Mouse (Mus musculus) small intestine, adult 2 months (tissue): ENCODE data around the gene Serpinb6c. TPM values are rescaled to one million over a fixed set of nuclear protein-coding genes. Genes with fewer than 3 reads are reported as not detected.

ENCODE experiments used
- H3K27ac ChIP-seq: fragments of 200-500 bp; 2 replicates; pipeline ENCODE4 v1.5.1; 2012; ENCODE audit warnings: low read depth, low read length, control low read depth, inconsistent platforms; ENCODE audit not compliant: insufficient read depth
- H3K27me3 ChIP-seq: fragments of 200-500 bp; 2 replicates; pipeline ENCODE4 v1.6.1; 2012; ENCODE audit warnings: mild to moderate bottlenecking, moderate library complexity, low read length, inconsistent platforms; ENCODE audit not compliant: control insufficient read depth, insufficient read depth
- H3K36me3 ChIP-seq: fragments of 200-500 bp; 2 replicates; pipeline ENCODE4 v1.6.1; 2012; ENCODE audit warnings: mild to moderate bottlenecking, low read length, control low read depth, inconsistent platforms; ENCODE audit not compliant: control insufficient read depth, insufficient read depth
- H3K4me1 ChIP-seq: fragments of 200-500 bp; 2 replicates; pipeline ENCODE4 v1.6.1; 2012; ENCODE audit warnings: low read length, inconsistent platforms, mixed read lengths; ENCODE audit not compliant: control insufficient read depth, insufficient read depth, insufficient read length
- H3K4me3 ChIP-seq: fragments of 200-500 bp; 2 replicates; pipeline ENCODE4 v1.5.1; 2012; ENCODE audit warnings: low read depth, mild to moderate bottlenecking, control low read depth, inconsistent platforms, low read length, moderate library complexity
- CTCF ChIP-seq: fragments of 200-500 bp; IDR thresholded peaks from 2 replicates; pipeline ENCODE4 v1.5.1; 2012; ENCODE audit warnings: low read depth, mild to moderate bottlenecking, control low read depth, inconsistent platforms, low read length, moderate library complexity, mixed read lengths; ENCODE audit not compliant: insufficient replicate concordance, insufficient read length; ENCODE audit errors: extremely low read depth
- POLR2A ChIP-seq: fragments of 200-500 bp; IDR thresholded peaks from 2 replicates; pipeline ENCODE4 v1.6.1; 2012; ENCODE audit warnings: low read depth, mild to moderate bottlenecking, control low read depth, inconsistent platforms, low read length, moderate library complexity
- WGBS: fragments of 180-500 bp; shearing (Covaris S2); methylation state at CpG from one replicate; pipeline ENCODE4 v1.1.7; 2018; 5-methylcytosine and 5-hydroxymethylcytosine counted together
- polyA plus RNA-seq: library from polyadenylated mRNA; depleted of rRNA; stranded (reverse); fragments of >200 nt; gene quantifications from 2 replicates; pipeline ENCODE4 v1.2.3, GENCODE M21; 2012; rRNA removed

Gene Serpinb6c
- polyA plus RNA-seq, 1 experiment, result not detected

DNA sequence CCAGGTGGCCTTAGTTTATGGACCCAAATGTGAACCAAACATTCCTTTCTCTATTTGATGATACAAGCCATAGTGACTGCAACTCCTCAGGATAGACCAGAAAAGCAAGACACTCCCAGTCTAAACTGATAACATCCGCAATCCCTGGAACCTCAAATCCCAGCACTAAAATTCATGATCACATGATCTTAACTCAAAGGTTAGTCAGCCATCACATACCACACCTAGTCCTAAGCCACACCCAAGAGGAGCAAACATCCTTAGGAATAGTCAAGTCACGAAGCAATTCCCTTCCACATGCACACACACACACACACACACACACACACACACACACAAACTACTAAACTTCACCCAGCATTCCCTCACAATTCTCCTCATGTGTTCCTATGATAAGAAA lies 2.2 kb downstream of the Serpinb6c start:
- Histone ChIP-seq H3K27ac (no peak overlapping the region), H3K4me3 (no peak overlapping the region), H3K4me1 (peaks cover 5% of the 10 kb centered on the region; the same call in 1 of the 2 replicates), H3K27me3 (no peaks in the 10 kb centered on the region), H3K36me3 (no peaks in the 10 kb centered on the region)
- WGBS, result 34% methylated on average over 2 of the region's 2 CpGs
- TF ChIP-seq CTCF (no peak), POLR2A (no peak)

GRCm38 (mm10) chr13:33894207-33894606 lies 11.3 kb downstream of the Serpinb6c start:
- Histone ChIP-seq H3K36me3 (no peaks in the 10 kb centered on the region), H3K27ac (no peak overlapping the region), H3K27me3 (no peaks in the 10 kb centered on the region), H3K4me1 (no peaks in the 10 kb centered on the region), H3K4me3 (no peak overlapping the region)
- TF ChIP-seq POLR2A, result no peak
- TF ChIP-seq CTCF, result peak; percentile 40; the same call in 1 of the 2 replicates
- WGBS, result 44% methylated on average over 2 of the region's 2 CpGs

- H3K4me1 ChIP-seq, result no peaks in the 10 kb centered on the region
- no peaks in the 10 kb centered on the region for H3K27me3 ChIP-seq
- no peaks in the 10 kb centered on the region for H3K36me3 ChIP-seq
- H3K27ac ChIP-seq, result no peak within 1 kb of the TSS
- 32% methylated on average over 1 of the region's 1 CpGs for WGBS
- TF ChIP-seq CTCF (no peak), POLR2A (no peak)
- no peak within 1 kb of the TSS for H3K4me3 ChIP-seq
Measured at GRCm38 (mm10) chr13:33843308-33843707, 62.2 kb downstream of the Serpinb6c start, which contains the start of gene Serpinb6e. Gene Serpinb6e, minus strand, starts transcription at chr13:33843408.

DNA sequence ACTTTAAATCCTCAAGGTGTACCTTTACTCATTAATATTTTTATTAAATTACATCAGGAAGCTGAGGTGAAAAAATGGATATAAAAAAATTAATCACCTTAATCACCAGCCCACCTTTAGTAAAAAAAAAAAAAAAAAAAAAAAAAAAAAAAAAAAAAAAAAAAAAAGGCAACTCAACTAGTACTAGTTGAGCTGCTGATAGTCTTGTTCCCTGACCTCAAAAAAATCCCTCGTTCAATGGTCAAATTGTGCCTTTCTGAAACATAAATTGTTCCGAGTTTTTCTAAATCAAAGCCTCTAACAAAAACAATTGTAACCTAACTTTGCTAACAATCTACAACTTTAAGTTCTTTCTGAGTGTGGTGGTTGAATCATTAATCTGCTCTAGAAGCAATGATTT lies 74.8 kb downstream of the Serpinb6c start:
- H3K4me3 ChIP-seq, result no peak overlapping the region
- H3K36me3 ChIP-seq, result no peaks in the 10 kb centered on the region
- H3K27ac ChIP-seq, result no peak overlapping the region
- TF ChIP-seq CTCF (no peak), POLR2A (no peak)
- H3K4me1 ChIP-seq, result no peaks in the 10 kb centered on the region
- no peaks in the 10 kb centered on the region for H3K27me3 ChIP-seq
- 82% methylated on average over 2 of the region's 2 CpGs for WGBS

Other genes with a start within 250 kb of the Serpinb6c start
- gene Serpinb6d, start 244.3 kb downstream of the Serpinb6c start, polyA plus RNA-seq, result not detected in 2 replicates
- gene Serpinb6e, start 62.3 kb downstream of the Serpinb6c start, polyA plus RNA-seq, result not detected in 2 replicates
- gene Nqo2, start 59.0 kb upstream of the Serpinb6c start, polyA plus RNA-seq, result 2.4 and 3.3 TPM in 2 replicates
- 10.2 and 18.8 TPM in 2 replicates for gene Ripk1, start 96.7 kb upstream of the Serpinb6c start, polyA plus RNA-seq
- 61.1 and 214 TPM in 2 replicates for gene Serpinb6a, start 97.1 kb upstream of the Serpinb6c start, polyA plus RNA-seq
- gene Bphl, start 131.9 kb upstream of the Serpinb6c start, polyA plus RNA-seq, result 10.8 and 11.0 TPM in 2 replicates
- gene Tubb2a, start 172.3 kb upstream of the Serpinb6c start, polyA plus RNA-seq, result 132 and 176 TPM in 2 replicates
- gene Tubb2b, start 224.8 kb upstream of the Serpinb6c start, polyA plus RNA-seq, result 9.3 and 12.6 TPM in 2 replicates